ENCODE assay signal across 8 mouse cellular contexts in the genomic region with DNA sequence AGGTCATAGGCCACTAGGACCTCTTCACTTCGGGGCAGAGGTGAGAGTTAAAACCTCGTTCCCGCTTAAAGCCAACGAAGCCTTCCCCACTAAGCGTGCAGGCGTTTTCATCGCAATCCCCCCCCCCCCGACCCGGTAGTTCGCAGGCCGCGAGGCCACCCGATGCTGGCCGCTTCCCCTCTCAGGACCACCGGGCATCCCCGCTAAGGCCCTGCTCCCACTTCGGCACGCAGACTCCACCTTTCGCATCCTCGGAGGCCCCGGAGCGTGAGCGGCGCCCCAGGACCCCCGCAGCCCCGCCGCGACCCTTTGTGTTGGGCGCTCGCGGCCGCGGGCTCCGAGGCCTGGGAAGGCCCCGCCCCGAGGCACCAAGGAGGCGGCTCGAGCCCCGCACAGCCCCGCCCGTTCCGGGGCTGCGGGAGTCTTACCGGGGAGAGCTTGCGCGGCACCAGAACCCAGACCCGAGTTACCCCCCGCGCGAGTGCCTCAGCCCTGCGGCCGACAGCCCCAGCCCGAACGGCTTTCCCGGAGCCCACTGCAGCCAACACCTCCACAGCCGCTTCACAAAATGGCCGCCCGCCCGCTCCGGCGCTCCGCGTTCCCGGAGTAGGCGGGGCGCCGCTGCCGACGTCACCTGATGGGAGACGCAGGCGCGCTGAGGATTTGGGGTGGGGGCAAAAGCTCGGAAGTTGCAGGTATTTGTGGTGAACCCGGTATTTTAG. TPM values are rescaled to one million over a fixed set of nuclear protein-coding genes. Genes with fewer than 3 reads are reported as not detected.
DNase-seq lines count a peak whose midpoint lies in the region; ATAC-seq and TF ChIP-seq lines count a peak whose summit lies in the region.

A gene (minus strand): TSS at position 608 of the 722 bp plus-strand sequence.
A gene (minus strand): TSS at position 621 of the 722 bp plus-strand sequence.

- H3K79me2 ChIP-seq in heart, adult 2 months (replicated peaks; ENCODE audit: control insufficient read depth, insufficient read depth, low read length), result peaks cover 5% of the 10 kb centered on the region

- peak within 1 kb of the TSS; percentile 93 for H3K4me3 ChIP-seq in embryonic facial prominence, embryonic 13.5 days
- H3K4me3 ChIP-seq in heart, adult 2 months, result peak within 1 kb of the TSS; percentile 96
- peak within 1 kb of the TSS; percentile 95 for H3K4me3 ChIP-seq in limb, embryonic 13.5 days
- H3K4me3 ChIP-seq in midbrain, embryonic 16.5 days (ENCODE audit: low read depth, low read length), result peak within 1 kb of the TSS; percentile 96

- WGBS in embryonic facial prominence, embryonic 13.5 days, result under 1% methylated on average over 74 of the region's 74 CpGs
- WGBS in heart, adult 2 months, result under 1% methylated on average over 74 of the region's 74 CpGs
- under 1% methylated on average over 74 of the region's 74 CpGs for whole genome bisulfite sequencing in limb, embryonic 13.5 days
- WGBS in midbrain, embryonic 16.5 days, result under 1% methylated on average over 71 of the region's 74 CpGs

- peak within 1 kb of the TSS; percentile 97 for H3K9ac ChIP-seq in embryonic facial prominence, embryonic 13.5 days
- peak within 1 kb of the TSS; percentile 87 for H3K9ac ChIP-seq in heart, adult 2 months (ENCODE audit: low read depth, low read length)
- peak within 1 kb of the TSS; percentile 97 for H3K9ac ChIP-seq in limb, embryonic 13.5 days
- H3K9ac ChIP-seq in midbrain, embryonic 16.5 days (ENCODE audit: low read depth, low read length), result peak within 1 kb of the TSS; percentile 97

- no peaks in the 10 kb centered on the region for H3K27me3 ChIP-seq in embryonic facial prominence, embryonic 13.5 days
- H3K27me3 ChIP-seq in heart, adult 2 months (ENCODE audit: control insufficient read depth, insufficient read depth, low read length), result no peaks in the 10 kb centered on the region
- no peaks in the 10 kb centered on the region for H3K27me3 ChIP-seq in limb, embryonic 13.5 days
- H3K27me3 ChIP-seq in midbrain, embryonic 16.5 days (ENCODE audit: control insufficient read depth, insufficient read depth, low read depth, low read length), result no peaks in the 10 kb centered on the region

- H3K4me1 ChIP-seq in embryonic facial prominence, embryonic 13.5 days, result peaks cover 19% of the 10 kb centered on the region
- H3K4me1 ChIP-seq in heart, adult 2 months (ENCODE audit: control insufficient read depth, insufficient read depth, low read length), result peaks cover 1% of the 10 kb centered on the region; the same call in 1 of the 2 replicates
- H3K4me1 ChIP-seq in limb, embryonic 13.5 days, result peaks cover 11% of the 10 kb centered on the region
- H3K4me1 ChIP-seq in midbrain, embryonic 16.5 days (ENCODE audit: control insufficient read depth, insufficient read depth, low read length), result peaks cover 16% of the 10 kb centered on the region

- no peak for TF ChIP-seq CTCF in heart, adult 2 months (IDR thresholded peaks at IDR 0.05)

- TF ChIP-seq POLR2A in heart, adult 2 months (IDR thresholded peaks at IDR 0.05; ENCODE audit: insufficient read depth, low read depth, low read length), result peak; percentile 84

- intact Hi-C loops in heart, adult 2 months (cut with DNase I), result loop anchor here (5.0 kb wide), 1 partner anchor 44 kb away; a partner anchor contains a TSS

- TF ChIP-seq EP300 in heart, adult 2 months (IDR thresholded peaks at IDR 0.05; ENCODE audit: insufficient read depth, low read depth, low read length), result 0 out of 2 replicates have a peak, but pooled peaks have one; percentile 21

- no peaks in the 10 kb centered on the region for H3K9me3 ChIP-seq in embryonic facial prominence, embryonic 13.5 days
- no peaks in the 10 kb centered on the region for H3K9me3 ChIP-seq in limb, embryonic 13.5 days
- no peaks in the 10 kb centered on the region for H3K9me3 ChIP-seq in midbrain, embryonic 16.5 days (replicated peaks; ENCODE audit: control insufficient read depth, low read length, poor library complexity, severe bottlenecking)

- DNase-seq in 3134 (ENCODE audit: extremely low read depth, insufficient read length, low spot score), result peak; percentile 92
- peak; percentile 94 to 96 for DNase-seq in adrenal gland, postnatal 36 days
- DNase-seq in heart, adult 2 months, result peak; percentile 94 to 96
- DNase-seq in kidney, adult 8-10 months, result peak; percentile 84 to 91
- peak; percentile 93 to 94 for DNase-seq in spleen, postnatal 10 days (ENCODE audit: low spot score in 2 of 2)

- ATAC-seq in embryonic facial prominence, embryonic 13.5 days (ENCODE audit: insufficient number of reproducible peaks, insufficient read depth, low FRiP score, low TSS enrichment, low read depth), result peak; percentile 81
- peak; percentile 93 for ATAC-seq in limb, embryonic 13.5 days (ENCODE audit: low FRiP score, low read depth)
- ATAC-seq in midbrain, embryonic 16.5 days, result peak; percentile 93

- peak within 1 kb of the TSS; percentile 95 for H3K27ac ChIP-seq in embryonic facial prominence, embryonic 13.5 days
- peak within 1 kb of the TSS; percentile 98 for H3K27ac ChIP-seq in heart, adult 2 months
- peak within 1 kb of the TSS; percentile 92 for H3K27ac ChIP-seq in limb, embryonic 13.5 days
- H3K27ac ChIP-seq in midbrain, embryonic 16.5 days (ENCODE audit: low read length), result peak within 1 kb of the TSS; percentile 96

- H3K36me3 ChIP-seq in embryonic facial prominence, embryonic 13.5 days, result 0 out of 2 replicates have a peak, but pooled peaks cover 4% of the 10 kb centered on the region
- H3K36me3 ChIP-seq in heart, adult 2 months (ENCODE audit: control insufficient read depth, insufficient read depth, low read length), result peaks cover 14% of the 10 kb centered on the region
- H3K36me3 ChIP-seq in limb, embryonic 13.5 days, result peaks cover 3% of the 10 kb centered on the region; the same call in 1 of the 2 replicates
- H3K36me3 ChIP-seq in midbrain, embryonic 16.5 days (ENCODE audit: control insufficient read depth, insufficient read depth, low read length), result no peaks in the 10 kb centered on the region

- peak within 1 kb of the TSS; percentile 69 for H3K4me2 ChIP-seq in embryonic facial prominence, embryonic 13.5 days
- peak within 1 kb of the TSS; percentile 69 for H3K4me2 ChIP-seq in limb, embryonic 13.5 days (replicated peaks)
- H3K4me2 ChIP-seq in midbrain, embryonic 16.5 days (ENCODE audit: low read length), result peak within 1 kb of the TSS; percentile 78

RNA-seq across cellular contexts. Expression of the first gene that starts in this region (rescaled TPM):
- 10 to 100 TPM; 47.5 to 55.6 TPM for total RNA-seq in adrenal gland, postnatal 36 days (2021)
- 60.5 and 62.7 TPM in 2 replicates for polyA plus RNA-seq in embryonic facial prominence, embryonic 13.5 days (2015; fragmentation: Nextera tagmentation; extraction: Ambion mirVana)
- total RNA-seq in heart, adult 2 months (2021), result 10 to 100 TPM in 1 of 2 experiments, 1 to 10 TPM in 1; 8.1 to 12.2 TPM
- polyA plus RNA-seq in heart, adult 2 months (2012; rRNA removed), result 31.8 and 37.1 TPM in 2 replicates
- polyA plus RNA-seq in limb, embryonic 13.5 days (2015; fragmentation: Nextera tagmentation; extraction: Ambion mirVana), result 62.5 and 64.4 TPM in 2 replicates
- polyA plus RNA-seq in midbrain, embryonic 16.5 days (2015; fragmentation: Nextera tagmentation; extraction: Ambion mirVana), result 23.2 and 25.8 TPM in 2 replicates

RNA-seq across cellular contexts. Expression of the second gene that starts in this region (rescaled TPM):
- 10 to 100 TPM; 21.9 to 29.4 TPM for total RNA-seq in adrenal gland, postnatal 36 days (2021)
- 31.7 and 33.4 TPM in 2 replicates for polyA plus RNA-seq in embryonic facial prominence, embryonic 13.5 days (2015; fragmentation: Nextera tagmentation; extraction: Ambion mirVana)
- 10 to 100 TPM; 11.4 TPM for total RNA-seq in heart, adult 2 months (2021)
- polyA plus RNA-seq in heart, adult 2 months (2012; rRNA removed), result 12.0 and 13.6 TPM in 2 replicates
- polyA plus RNA-seq in limb, embryonic 13.5 days (2015; fragmentation: Nextera tagmentation; extraction: Ambion mirVana), result 28.8 and 36.8 TPM in 2 replicates
- 26.2 and 30.1 TPM in 2 replicates for polyA plus RNA-seq in midbrain, embryonic 16.5 days (2015; fragmentation: Nextera tagmentation; extraction: Ambion mirVana)

Comparison
In these comparisons a context has a peak if more than half of its experiments do, and no peak if none do; other contexts are left out.
1. Peak in every context shown above with its lines: DNase-seq, ATAC-seq, H3K4me3 ChIP-seq and H3K27ac ChIP-seq.